In the genomic region with DNA sequence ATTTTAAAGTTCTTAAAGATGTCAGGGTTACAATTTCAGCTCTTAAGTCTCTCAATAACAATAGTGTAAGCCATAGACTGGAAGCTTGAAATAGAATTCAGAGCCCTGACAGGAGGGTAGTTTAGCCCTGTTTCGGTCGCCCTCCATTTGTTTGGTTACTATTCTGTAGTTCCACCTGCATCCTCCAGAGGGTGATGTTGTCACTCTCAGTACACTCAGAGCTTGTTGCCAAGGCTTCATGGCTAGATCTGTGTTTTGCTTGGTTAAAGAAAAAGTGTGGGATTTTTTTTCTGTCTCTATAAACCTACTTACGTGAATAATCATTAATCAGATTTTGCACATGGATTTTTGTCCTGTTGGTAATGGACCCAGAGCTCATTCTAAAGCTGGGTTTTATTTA, we compare ENCODE assay signal across 9 mouse cellular contexts. TPM values are rescaled to one million over a fixed set of nuclear protein-coding genes. Genes with fewer than 3 reads are reported as not detected.
DNase-seq lines count a peak whose midpoint lies in the region; TF ChIP-seq lines count a peak whose summit lies in the region.
"Had no signal": no experiment of that assay in that cellular context is flagged by ENCODE, and none has a peak within 500 bp of the region (broad histone marks: within the 10 kb centered on the region; RNA-seq: fewer than 3 reads in every experiment).

No protein-coding gene starts in this region.

- in situ Hi-C loops in ES-E14 (cut with MboI; ENCODE audit: low sequenced_read_pairs in 2 of 2, unreplicated experiment in 2 of 2), result loop anchor here (10.0 kb wide), 1 partner anchor 226 kb away; no protein-coding TSS in a partner anchor

- no peaks in the 10 kb centered on the region; the same call in 1 of the 2 replicates for H3K36me3 ChIP-seq in ES-E14 (ENCODE audit: control insufficient read depth, insufficient read depth, low read length, poor library complexity, severe bottlenecking)
- H3K36me3 ChIP-seq in hindbrain, embryonic 10.5 days, result peaks cover 26% of the 10 kb centered on the region

- 32% methylated on average over 3 of the region's 3 CpGs for WGBS in hindbrain, embryonic 10.5 days

- H3K9me3 ChIP-seq in ES-E14 (ENCODE audit: control insufficient read depth, insufficient read depth, low read depth, low read length), result no peaks in the 10 kb centered on the region
- no peaks in the 10 kb centered on the region for H3K9me3 ChIP-seq in hindbrain, embryonic 10.5 days
- H3K9me3 ChIP-seq: limb, embryonic 12.5 days had no signal

- H3K9ac ChIP-seq in ES-E14 (ENCODE audit: insufficient read depth, low read depth, low read length, poor library complexity, severe bottlenecking), result no peak overlapping the region
- H3K9ac ChIP-seq: limb, embryonic 12.5 days had no signal

- H3K27me3 ChIP-seq in hindbrain, embryonic 10.5 days (ENCODE audit: insufficient read depth, poor library complexity, severe bottlenecking), result no peaks in the 10 kb centered on the region
- H3K27me3 ChIP-seq: limb, embryonic 12.5 days had no signal

- H3K27ac ChIP-seq in ES-E14 (ENCODE audit: insufficient read depth, low read depth, low read length, poor library complexity, severe bottlenecking), result no peak overlapping the region
- no peak overlapping the region for H3K27ac ChIP-seq in hindbrain, embryonic 10.5 days
- H3K27ac ChIP-seq: limb, embryonic 12.5 days had no signal

- H3K4me1 ChIP-seq in ES-E14 (ENCODE audit: control insufficient read depth in 2 of 2, insufficient read depth in 2 of 2, low read length in 2 of 2, poor library complexity in 1 of 2), result peaks cover 0 to 4% of the 10 kb centered on the region in 2 experiments; a peak in 2 of 4 replicates
- no peaks in the 10 kb centered on the region for H3K4me1 ChIP-seq in hindbrain, embryonic 10.5 days (replicated peaks)
- H3K4me1 ChIP-seq: limb, embryonic 12.5 days had no signal

- no peak overlapping the region for H3K4me3 ChIP-seq in ES-E14 (ENCODE audit: insufficient read depth in 1 of 2, low read depth in 1 of 2, low read length in 2 of 2, poor library complexity in 1 of 2, severe bottlenecking in 1 of 2)
- H3K4me3 ChIP-seq in hindbrain, embryonic 10.5 days, result no peak overlapping the region
- H3K4me3 ChIP-seq: limb, embryonic 12.5 days had no signal

- DNase-seq in gastrocnemius, adult 18-20 months (ENCODE audit: low spot score), result peak; percentile 70
- no peak for DNase-seq in gastrocnemius, adult 8-10 months (ENCODE audit: low spot score in 2 of 2)
- peak; percentile 54 for DNase-seq in ES-E14 (ENCODE audit: low read depth, low spot score)
- DNase-seq in embryo, embryonic 11 days, result peak; percentile 75
- peak; percentile 36 for DNase-seq in hindbrain, embryonic 10.5 days (ENCODE audit: low spot score)
- peak; percentile 56 to 66 for DNase-seq in kidney, postnatal 4 days
- peak; percentile 80 for DNase-seq in lung, postnatal 36 days
- peak; percentile 51 for DNase-seq in right cerebral cortex, postnatal 14 days

TF ChIP-seq in ES-E14, 5 proteins besides CTCF, POLR2A, EP300 and RAD21:
- TF ChIP-seq ZNF384 (IDR thresholded peaks at IDR 0.05; ENCODE audit: low read depth, low read length), result no peak
- TF ChIP-seq CHD2 (IDR thresholded peaks at IDR 0.05; ENCODE audit: low read depth, low read length), result no peak
- no peak for TF ChIP-seq MAFK (IDR thresholded peaks at IDR 0.05; ENCODE audit: insufficient read depth, low read depth, low read length)
- peak; percentile 65; the same call in 1 of the 2 replicates for TF ChIP-seq ZC3H11A (IDR thresholded peaks at IDR 0.05; ENCODE audit: borderline replicate concordance, low read depth, low read length)
- TF ChIP-seq HCFC1 (IDR thresholded peaks at IDR 0.05; ENCODE audit: borderline replicate concordance, insufficient read depth, low read length), result no peak
TF ChIP-seq in ES-E14: peak in this region for 1.

RNA-seq across cellular contexts. Expression of a gene that starts 12.4 kb away (rescaled TPM):
- total RNA-seq in gastrocnemius, adult 18-20 months (2021), result under 1 TPM; 0.14 to 0.33 TPM
- total RNA-seq in gastrocnemius, adult 8-10 months (2022), result under 1 TPM in 3 of 4 experiments, not detected in 1; 0.12 to 0.29 (median 0.13) TPM
- 1.7 and 1.8 TPM in 2 replicates for total RNA-seq in ES-E14 (2012; rRNA removed)
- polyA plus RNA-seq in hindbrain, embryonic 10.5 days (2016; fragmentation: Nextera tagmentation; extraction: Ambion mirVana), result 2.1 and 2.3 TPM in 2 replicates

RNA-seq across cellular contexts. Expression of a gene that starts 48.6 kb away (rescaled TPM):
- total RNA-seq in gastrocnemius, adult 18-20 months (2021), result under 1 TPM; 0.73 to 0.76 TPM
- under 1 TPM; 0.58 to 0.92 (median 0.79) TPM for total RNA-seq in gastrocnemius, adult 8-10 months (2022)
- total RNA-seq in ES-E14 (2012; rRNA removed), result 1.7 and 3.2 TPM in 2 replicates
- 6.5 and 8.4 TPM in 2 replicates for polyA plus RNA-seq in hindbrain, embryonic 10.5 days (2016; fragmentation: Nextera tagmentation; extraction: Ambion mirVana)

Comparison
In these comparisons a context has a peak if more than half of its experiments do, and no peak if none do; other contexts are left out.
1. DNase-seq: peak in gastrocnemius, adult 18-20 months (single experiment), ES-E14 (single experiment), embryo, embryonic 11 days (single experiment), hindbrain, embryonic 10.5 days (single experiment), kidney, postnatal 4 days (2 of 2), lung, postnatal 36 days (single experiment) and right cerebral cortex, postnatal 14 days (single experiment); none in gastrocnemius, adult 8-10 months (0 of 2).